In genomic region chrX:61185458-61185857, GRCm38 (mm10) we compare ENCODE assay signal across 21 mouse cellular contexts. TPM values are rescaled to one million over a fixed set of nuclear protein-coding genes. Genes with fewer than 3 reads are reported as not detected.
"Had no signal": no experiment of that assay in that cellular context is flagged by ENCODE, and none has a peak within 500 bp of the region (broad histone marks: within the 10 kb centered on the region; RNA-seq: fewer than 3 reads in every experiment).

Cdr1 (minus strand) TSS chrX:61185558.

- ATAC-seq: liver, postnatal 0 days; lung, postnatal 0 days; midbrain, embryonic 13.5 days; midbrain, embryonic 15.5 days had no signal

- DNase-seq: liver, postnatal 0 days; lung, adult 2 months; lung, postnatal 14 days; lung, postnatal 4 days; right cerebral cortex, postnatal 14 days; thymus, adult 2 months; thymus, postnatal 25 days; thymus, postnatal 4 days had no signal

RNA-seq across cellular contexts. Expression of gene Cdr1, which starts in this region (rescaled TPM):
- polyA plus RNA-seq: liver, embryonic 15.5 days; liver, postnatal 0 days; lung, adult 2 months; lung, embryonic 15.5 days; lung, postnatal 0 days; midbrain, embryonic 10.5 days; midbrain, embryonic 13.5 days; midbrain, embryonic 15.5 days; neural tube, embryonic 13.5 days; neural tube, embryonic 15.5 days; spleen, adult 2 months; stomach, embryonic 15.5 days; stomach, postnatal 0 days; testis, adult 2 months; thymus, adult 2 months; urinary bladder, adult 2 months had no signal
